ENCODE assay signal across 38 mouse cellular contexts in the genomic region with DNA sequence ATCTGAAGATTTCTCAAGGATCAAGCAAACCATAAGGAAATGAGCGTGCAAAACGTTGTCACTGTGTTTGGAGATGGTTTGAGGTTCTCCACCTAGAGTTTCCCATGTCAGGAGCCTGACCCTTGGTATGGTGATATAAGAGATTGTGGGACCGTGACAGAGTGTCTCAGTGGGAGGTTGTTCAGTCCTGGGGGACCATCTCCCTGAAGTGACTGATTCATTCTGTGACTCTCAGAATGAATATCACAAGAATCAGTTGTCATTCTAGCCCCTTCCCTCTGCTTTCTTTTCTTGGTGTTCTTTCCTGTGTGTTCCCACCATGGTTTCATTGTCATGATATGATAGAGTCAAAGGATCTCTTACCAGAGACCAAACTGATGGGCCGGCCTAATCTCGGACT. TPM values are rescaled to one million over a fixed set of nuclear protein-coding genes. Genes with fewer than 3 reads are reported as not detected.
"Had no signal": no experiment of that assay in that cellular context is flagged by ENCODE, and none has a peak within 500 bp of the region (broad histone marks: within the 10 kb centered on the region; RNA-seq: fewer than 3 reads in every experiment).

No protein-coding gene starts in this region.

- H3K36me3 ChIP-seq: limb, embryonic 10.5 days; limb, embryonic 12.5 days; limb, embryonic 13.5 days; limb, embryonic 15.5 days; liver, embryonic 12.5 days; liver, embryonic 13.5 days; liver, embryonic 15.5 days; lung, embryonic 15.5 days; midbrain, embryonic 10.5 days; midbrain, embryonic 12.5 days; midbrain, embryonic 13.5 days; midbrain, embryonic 15.5 days had no signal

- H3K27me3 ChIP-seq: limb, embryonic 12.5 days; limb, embryonic 13.5 days; limb, embryonic 15.5 days; liver, embryonic 12.5 days; liver, embryonic 13.5 days; liver, embryonic 15.5 days; lung, embryonic 15.5 days; megakaryocyte, embryonic 14.5 days; midbrain, embryonic 12.5 days; midbrain, embryonic 13.5 days; midbrain, embryonic 15.5 days had no signal

- H3K4me3 ChIP-seq: left cerebral cortex, adult 2 months; limb, embryonic 10.5 days; limb, embryonic 12.5 days; limb, embryonic 13.5 days; limb, embryonic 15.5 days; liver, embryonic 12.5 days; liver, embryonic 13.5 days; liver, embryonic 15.5 days; lung, embryonic 15.5 days; megakaryocyte, embryonic 14.5 days; midbrain, embryonic 10.5 days; midbrain, embryonic 12.5 days; midbrain, embryonic 13.5 days; midbrain, embryonic 15.5 days; myocyte had no signal

- H3K9ac ChIP-seq: limb, embryonic 12.5 days; limb, embryonic 13.5 days; limb, embryonic 15.5 days; liver, embryonic 12.5 days; liver, embryonic 13.5 days; liver, embryonic 14.5 days; liver, embryonic 15.5 days; liver, postnatal 0 days; lung, embryonic 14.5 days; lung, embryonic 15.5 days; midbrain, embryonic 12.5 days; midbrain, embryonic 13.5 days; midbrain, embryonic 15.5 days had no signal

- ATAC-seq: liver, embryonic 12.5 days; liver, postnatal 0 days; lung, postnatal 0 days; midbrain, embryonic 13.5 days; midbrain, embryonic 15.5 days; midbrain, embryonic 16.5 days had no signal

- H3K9me3 ChIP-seq: limb, embryonic 10.5 days; limb, embryonic 12.5 days; limb, embryonic 13.5 days; limb, embryonic 15.5 days; liver, embryonic 12.5 days; liver, embryonic 13.5 days; liver, embryonic 15.5 days; lung, embryonic 15.5 days; megakaryocyte, embryonic 14.5 days; midbrain, embryonic 10.5 days; midbrain, embryonic 12.5 days; midbrain, embryonic 13.5 days; midbrain, embryonic 15.5 days had no signal

- DNase-seq: left cerebral cortex, postnatal 4 days; liver; liver, embryonic 13.5 days; liver, postnatal 0 days; lung, adult 18-20 months; lung, adult 2 months; lung, embryonic 14.5 days; lung, postnatal 10 days; lung, postnatal 14 days; lung, postnatal 36 days; lung, postnatal 4 days; midbrain, embryonic 14.5 days had no signal

- H3K4me1 ChIP-seq: limb, embryonic 10.5 days; limb, embryonic 12.5 days; limb, embryonic 13.5 days; limb, embryonic 15.5 days; liver, embryonic 12.5 days; liver, embryonic 13.5 days; liver, embryonic 15.5 days; lung, embryonic 15.5 days; megakaryocyte, embryonic 14.5 days; midbrain, embryonic 10.5 days; midbrain, embryonic 12.5 days; midbrain, embryonic 13.5 days had no signal

- H3K4me2 ChIP-seq: limb, embryonic 12.5 days; limb, embryonic 13.5 days; limb, embryonic 15.5 days; liver, embryonic 11.5 days; liver, embryonic 12.5 days; liver, embryonic 13.5 days; liver, embryonic 15.5 days; lung, embryonic 14.5 days; lung, embryonic 15.5 days; midbrain, embryonic 11.5 days; midbrain, embryonic 12.5 days; midbrain, embryonic 13.5 days; midbrain, embryonic 15.5 days had no signal

- H3K27ac ChIP-seq: left cerebral cortex, adult 2 months; limb, embryonic 10.5 days; limb, embryonic 12.5 days; limb, embryonic 13.5 days; limb, embryonic 15.5 days; liver, embryonic 12.5 days; liver, embryonic 13.5 days; liver, embryonic 14.5 days; liver, embryonic 15.5 days; lung, embryonic 15.5 days; macrophage; midbrain, embryonic 10.5 days; midbrain, embryonic 12.5 days; midbrain, embryonic 13.5 days; midbrain, embryonic 15.5 days had no signal

RNA-seq across cellular contexts. Expression of gene Plpp4, which starts 49.8 kb away (rescaled TPM):
- total RNA-seq: liver, adult 2 months; megakaryocyte progenitor cell, adult 5-6 weeks; megakaryocyte, adult 5-6 weeks; megakaryocyte-erythroid progenitor cell, adult 5-6 weeks; monocyte, adult 5-6 weeks had no signal
- polyA plus RNA-seq: limb, embryonic 10.5 days; liver, adult 2 months; liver, embryonic 12.5 days; liver, embryonic 15.5 days; liver, embryonic 16.5 days; liver, postnatal 0 days; lung, adult 2 months; macrophage; myocyte had no signal
